Mouse (Mus musculus) CD4-positive helper T cell, adult 2 months (primary cell): ENCODE results near the gene Cox19.

ENCODE experiments used
- DNase-seq: peaks from one replicate; pipeline ENCODE4 v3.0.0-alpha.2; 2012; ENCODE audit warnings: low read depth, missing footprints, low spot score

The Cox19 gene

DNA sequence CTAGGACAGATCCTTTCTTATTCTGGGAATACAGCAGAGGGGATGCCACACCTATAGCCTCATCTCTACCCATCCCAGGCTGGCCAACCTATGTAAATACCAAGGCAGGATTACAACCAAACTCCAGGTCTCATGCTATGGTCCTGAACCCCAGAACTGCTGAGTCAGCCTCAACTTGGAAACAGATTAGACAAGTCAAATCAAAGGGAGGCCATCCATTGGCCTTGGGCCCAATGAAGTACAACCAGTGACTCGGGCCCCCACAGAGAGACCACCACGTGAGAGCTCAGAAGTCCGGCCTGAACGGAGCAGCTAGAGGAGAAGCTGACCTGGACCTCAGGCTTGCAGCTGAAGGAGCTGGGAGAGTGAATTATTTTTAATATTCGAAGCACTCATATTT lies 53.5 kb downstream of the Cox19 start:
- no peak for DNase-seq

DNA sequence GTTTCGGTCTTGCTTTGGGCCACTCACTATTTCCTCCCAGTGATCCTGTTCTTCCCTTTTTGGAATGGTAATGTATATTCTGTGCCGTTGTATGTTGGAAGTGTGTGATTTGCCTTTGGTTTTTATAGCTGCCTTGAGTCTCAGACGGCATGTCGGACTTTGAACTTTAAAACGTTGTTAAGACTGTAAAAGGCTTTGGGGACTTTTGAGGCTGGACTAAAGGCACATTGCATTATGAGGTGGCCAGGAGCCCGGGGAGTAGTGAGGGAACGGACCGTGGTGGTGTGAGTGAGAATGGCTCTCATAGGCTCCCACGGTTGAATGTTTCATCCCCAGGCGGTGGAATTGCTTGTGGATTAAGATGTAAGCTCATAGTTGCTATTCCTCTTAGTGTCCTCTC lies 54.1 kb downstream of the Cox19 start:
- DNase-seq = no peak

DNA sequence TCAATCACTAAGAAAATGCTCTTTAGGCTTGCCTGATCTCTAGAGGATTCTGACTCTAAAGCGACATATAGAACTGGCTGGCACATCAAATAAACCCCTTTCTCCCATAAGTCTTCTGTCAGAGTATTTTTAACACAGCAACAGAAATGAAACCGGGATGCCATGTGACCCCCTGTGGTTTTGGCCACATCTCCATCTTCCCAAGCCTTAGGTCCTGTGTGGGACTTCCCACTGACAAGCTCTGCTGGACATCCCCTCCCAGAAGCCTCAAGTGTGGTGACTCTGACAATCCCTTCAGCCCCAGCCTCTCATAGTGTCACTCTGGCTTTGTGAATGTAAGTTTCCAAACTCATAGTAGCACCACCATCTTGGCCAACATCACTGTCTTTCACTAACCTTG lies 57.1 kb downstream of the Cox19 start:
- DNase-seq = no peak

DNA sequence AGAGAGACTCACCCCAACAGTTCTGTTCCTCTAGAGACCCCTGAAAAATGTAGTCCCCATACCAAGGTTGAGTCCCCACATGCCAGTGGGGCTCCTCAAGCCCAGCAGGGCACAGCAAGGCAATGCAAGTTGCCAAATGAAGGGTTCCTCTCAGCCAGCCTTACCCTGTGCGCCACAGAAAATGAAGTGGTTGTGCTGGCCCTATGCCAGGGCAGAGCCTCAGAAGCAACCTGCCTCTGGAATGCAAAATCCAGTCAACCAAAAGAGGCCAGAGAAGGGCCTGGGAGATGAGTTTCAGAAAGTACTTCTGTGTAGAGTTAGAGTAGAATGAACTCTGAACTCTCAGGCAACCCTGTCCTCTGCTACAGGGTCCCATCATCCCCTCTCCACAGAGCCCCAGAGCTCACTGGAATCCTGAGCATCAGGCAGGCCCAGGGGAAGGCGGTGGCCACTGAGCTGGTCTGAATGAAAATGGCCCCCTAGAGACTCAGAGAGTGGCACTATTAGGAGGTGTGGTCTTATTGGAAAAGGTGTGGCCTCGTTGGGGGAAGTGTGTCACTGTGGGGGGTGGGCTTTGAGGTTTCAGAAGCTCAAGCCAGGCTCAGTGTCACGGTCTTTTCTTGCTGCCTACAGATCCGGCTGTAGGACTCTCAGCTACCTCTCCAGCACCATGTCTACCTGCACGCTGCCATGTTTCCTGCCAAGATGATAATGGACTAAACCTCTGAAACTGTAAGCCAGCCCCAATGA lies 59.2 kb downstream of the Cox19 start:
- DNase-seq = no peak

DNA sequence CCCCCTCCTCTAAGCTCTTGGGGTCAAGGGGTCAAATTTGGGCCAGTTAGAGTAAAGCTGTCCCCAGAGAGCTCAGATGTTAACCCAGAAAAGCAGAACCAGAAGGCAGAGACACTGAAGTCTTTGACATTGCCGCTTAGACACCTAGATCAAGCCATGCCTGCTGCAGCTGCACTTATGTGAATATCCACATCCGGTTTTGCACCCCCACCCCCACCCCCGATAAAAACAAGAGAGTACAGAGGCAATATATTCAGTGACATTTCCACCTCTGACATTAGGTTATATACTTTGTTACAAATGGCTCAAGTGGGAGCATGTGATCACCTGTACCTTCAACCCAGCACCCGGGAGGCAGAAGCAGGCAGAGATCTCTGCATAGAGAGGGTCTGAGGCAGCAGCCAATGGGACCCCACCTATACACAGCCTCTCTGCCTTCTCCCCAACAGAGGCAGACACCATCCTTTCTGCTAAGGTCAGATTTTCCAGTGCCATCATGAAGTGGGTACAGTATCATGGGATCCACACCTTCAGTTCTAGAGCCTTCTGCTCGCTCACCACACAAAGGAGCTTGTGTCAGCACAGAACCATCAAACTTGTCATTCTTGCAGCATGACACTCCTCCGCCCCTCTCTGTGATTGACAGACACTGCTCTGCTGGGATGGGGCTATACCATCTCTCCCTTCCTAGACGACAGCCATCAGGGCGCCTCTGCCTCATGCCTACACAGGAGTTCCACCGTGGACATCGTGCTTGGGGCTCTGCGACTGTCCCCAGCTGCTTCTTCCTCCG lies 60.6 kb downstream of the Cox19 start:
- no peak for DNase-seq

DNA sequence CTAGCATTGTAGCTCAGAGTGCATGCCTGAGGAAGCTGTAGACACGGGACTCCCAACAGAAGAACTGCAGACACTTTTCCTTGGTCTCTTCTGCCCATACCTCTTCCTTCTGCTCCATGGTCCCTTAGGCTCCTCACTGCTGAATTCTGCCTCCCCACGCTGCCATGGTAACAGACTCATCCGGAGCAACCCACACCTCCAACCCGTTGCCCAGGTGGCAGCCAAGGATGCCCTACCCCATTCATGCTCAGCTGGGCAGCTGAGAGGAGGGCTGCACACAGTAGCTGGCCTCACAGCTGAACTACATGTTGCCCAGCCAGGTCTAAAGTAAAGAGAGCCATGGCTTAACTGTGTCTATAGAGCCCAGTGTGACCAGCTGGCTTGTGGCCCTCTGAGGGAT lies 62.6 kb downstream of the Cox19 start:
- DNase-seq = no peak

DNA sequence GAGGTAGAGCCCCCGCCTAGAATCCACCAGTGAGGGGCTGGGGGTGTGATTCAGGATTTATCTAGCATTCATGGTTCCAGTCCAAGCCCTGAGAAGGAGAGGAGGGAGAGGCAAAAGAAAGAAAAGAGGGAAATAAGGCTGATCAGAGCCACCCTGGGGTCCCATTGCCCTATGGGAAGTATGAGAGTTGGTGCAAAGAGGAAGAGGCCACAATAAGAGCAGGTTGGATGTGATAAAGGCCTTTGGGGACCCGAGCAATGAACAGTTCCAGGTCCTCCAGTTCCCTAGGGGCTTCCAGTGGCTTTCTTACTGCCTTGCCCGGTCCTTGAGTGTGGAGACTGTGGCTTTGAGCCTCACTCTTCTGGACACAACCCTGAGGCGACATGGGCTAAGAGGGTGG lies 63.4 kb downstream of the Cox19 start:
- no peak for DNase-seq

DNA sequence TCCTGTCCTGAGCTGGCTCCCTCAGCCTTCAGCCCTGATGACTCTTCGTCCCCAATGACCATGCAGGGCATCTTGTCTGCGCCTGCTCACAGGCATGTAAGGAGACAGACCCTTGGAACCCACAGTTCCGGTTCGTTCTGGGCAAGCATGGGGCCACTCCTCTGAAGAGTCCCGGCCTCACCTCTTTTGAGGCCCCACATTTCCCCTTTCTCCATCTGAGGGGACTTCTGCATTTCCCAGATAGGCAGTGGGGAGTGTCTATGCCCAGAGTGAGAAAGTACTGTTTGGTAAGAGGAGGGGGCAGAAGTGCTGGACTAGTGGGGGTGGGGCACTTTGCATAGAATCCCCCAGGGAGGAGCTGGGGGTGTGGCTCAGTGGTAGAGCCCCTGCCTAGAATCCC lies 64.1 kb downstream of the Cox19 start:
- DNase-seq = no peak
